Mouse (Mus musculus): ENCODE measurements at regions not wholly inside any gene's neighbourhood (a gene's known extent, or its start where the extent isn't known, plus 50 kb on each side); places are given as distances from the start of the nearest gene placed in this dataset.

DNA sequence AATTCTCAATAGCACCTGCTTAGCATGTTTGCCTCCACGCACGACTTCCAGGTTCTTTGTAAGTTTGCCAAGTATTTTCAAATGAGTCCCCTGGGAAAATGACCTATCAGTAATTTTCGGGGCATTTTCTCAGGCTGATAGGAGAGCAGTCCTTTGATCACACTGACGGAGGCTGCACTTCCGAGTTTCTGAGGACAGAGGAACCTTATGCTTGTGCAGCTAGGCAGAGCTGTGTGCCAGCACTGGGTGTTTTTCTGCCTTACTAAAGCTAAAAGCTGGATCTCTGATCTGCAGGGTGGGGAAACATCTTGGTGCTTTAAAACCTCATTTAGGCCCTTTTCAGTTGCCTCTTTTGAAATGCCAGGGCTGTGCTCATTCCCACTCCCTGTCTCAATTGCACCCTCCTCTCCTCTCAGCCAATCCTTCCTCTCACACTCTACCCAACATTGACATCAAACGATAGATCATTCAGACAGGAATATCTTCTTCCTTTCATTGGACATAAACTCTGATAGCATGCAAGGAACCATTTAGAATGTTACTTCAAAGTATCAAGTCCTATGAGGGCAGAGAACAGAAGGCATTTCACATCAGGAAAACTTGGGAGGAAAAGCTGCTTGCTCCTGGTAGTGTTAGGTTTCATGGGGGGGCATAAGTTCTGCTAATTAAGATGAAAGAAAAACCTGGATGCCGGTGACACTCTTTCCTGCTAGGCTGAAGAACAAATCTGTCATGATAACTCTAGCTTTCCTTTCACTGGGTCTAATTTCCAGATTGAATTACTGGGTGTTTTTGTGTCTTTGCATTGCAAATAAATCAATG is 95.3 kb downstream of the Lurap1l start:
- no peak for DNase-seq (ENCODE audit: low spot score in 2 of 2)

DNA sequence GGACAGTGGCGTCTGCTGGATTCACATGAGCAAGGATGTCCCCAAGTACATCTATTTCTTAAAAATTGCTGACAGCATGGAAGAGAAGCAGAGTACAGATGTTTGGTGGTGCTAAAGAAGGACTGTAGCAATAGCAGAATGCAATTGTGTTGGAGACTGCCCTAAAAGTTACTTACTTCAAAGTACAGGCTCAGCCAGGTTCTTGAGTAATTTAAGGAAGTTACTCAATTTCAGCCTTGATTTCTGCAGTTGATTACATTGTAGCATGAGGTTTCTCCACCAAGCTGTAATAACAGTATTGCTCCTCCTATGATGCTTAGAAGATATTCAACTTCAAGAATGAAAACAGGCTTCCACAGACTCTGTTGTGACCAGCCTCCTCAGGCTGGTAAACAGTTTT is 96.1 kb downstream of the Lurap1l start:
- no peak for DNase-seq (ENCODE audit: low spot score in 2 of 2)

DNA sequence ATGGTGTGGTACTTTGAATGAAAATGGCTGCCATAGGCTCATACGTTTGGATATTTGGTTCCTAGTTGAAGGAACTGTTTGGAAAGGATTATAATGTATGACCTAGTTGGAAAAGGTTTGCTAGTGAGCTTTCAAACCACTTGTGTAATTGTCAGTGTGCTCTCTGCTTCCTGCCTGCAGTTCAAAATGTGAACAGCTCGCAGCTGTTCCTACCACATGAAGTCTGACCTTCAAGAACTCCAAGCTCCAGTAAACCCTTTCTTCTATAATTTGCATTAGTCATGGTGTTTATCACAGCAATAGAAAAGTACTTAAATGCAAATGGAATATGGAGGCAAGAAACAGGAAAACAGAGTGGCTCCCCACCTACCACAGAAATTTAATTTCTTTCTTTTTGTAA is 111.4 kb downstream of the Lurap1l start:
- DNase-seq (ENCODE audit: low spot score in 2 of 2), result no peak

DNA sequence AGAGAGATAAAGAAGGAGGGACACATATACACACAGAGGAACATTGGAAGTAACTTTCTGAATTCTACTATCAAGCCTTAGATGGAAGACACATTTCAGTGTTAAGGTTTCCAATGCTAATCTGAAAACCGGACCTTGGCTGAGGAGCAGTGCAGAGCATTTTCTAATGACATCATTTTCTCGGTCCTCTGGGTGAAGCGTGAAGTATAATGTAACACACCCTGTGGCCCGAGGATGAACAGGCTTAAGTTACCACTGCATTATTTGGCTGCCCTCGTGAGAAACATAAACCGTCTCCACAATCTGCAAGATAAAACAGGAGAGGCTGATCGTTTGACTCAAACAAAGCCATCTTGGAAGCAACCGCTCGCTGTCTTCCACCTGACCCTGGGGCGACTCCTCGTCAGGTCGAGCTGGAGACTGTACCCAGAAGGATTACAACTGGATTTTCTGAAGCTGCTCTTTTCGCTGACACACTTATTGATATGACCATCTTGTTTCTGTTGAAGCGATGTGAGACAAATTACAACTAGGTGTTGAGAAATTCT is 113.1 kb downstream of the Lurap1l start:
- no peak for DNase-seq (ENCODE audit: low spot score in 2 of 2)

DNA sequence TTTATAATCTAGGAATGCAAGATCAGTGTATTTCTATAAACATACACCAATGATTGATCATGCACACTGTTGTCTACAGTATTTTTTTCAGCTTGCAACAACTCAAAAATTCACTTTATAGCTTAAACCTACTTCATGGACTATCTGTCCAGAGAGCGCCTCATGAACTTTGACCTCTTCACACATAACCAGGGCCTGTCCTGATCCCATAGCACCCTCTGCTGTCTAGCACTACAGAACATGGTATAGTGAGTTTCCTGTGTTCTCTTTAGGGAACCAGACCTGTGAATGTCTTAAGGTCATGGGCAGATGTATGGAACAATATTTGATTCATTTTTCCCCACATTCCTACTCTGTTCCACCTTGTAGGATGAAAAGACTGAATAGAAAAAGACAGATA is 117.1 kb downstream of the Lurap1l start:
- no peak for DNase-seq (ENCODE audit: low spot score in 2 of 2)

DNA sequence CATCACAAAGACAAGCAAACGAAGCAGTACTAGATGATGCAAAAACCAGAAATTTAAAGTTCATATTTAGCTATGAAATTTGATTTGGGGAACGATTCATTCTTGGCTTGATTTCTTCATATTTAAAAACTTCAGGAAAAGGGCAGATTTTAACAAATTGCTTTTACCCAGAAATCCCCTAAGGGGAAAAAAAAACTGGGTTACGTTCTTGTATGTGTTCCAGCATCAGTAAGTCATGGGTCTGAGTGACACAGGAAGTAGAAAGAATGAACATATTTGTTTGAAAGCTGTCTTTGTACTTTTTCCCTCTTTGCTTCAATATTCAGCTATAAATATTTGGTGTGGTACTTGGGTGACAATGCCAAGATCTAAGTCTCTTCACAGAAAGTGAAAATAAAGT is 120.2 kb downstream of the Lurap1l start:
- DNase-seq (ENCODE audit: low spot score in 2 of 2), result no peak

DNA sequence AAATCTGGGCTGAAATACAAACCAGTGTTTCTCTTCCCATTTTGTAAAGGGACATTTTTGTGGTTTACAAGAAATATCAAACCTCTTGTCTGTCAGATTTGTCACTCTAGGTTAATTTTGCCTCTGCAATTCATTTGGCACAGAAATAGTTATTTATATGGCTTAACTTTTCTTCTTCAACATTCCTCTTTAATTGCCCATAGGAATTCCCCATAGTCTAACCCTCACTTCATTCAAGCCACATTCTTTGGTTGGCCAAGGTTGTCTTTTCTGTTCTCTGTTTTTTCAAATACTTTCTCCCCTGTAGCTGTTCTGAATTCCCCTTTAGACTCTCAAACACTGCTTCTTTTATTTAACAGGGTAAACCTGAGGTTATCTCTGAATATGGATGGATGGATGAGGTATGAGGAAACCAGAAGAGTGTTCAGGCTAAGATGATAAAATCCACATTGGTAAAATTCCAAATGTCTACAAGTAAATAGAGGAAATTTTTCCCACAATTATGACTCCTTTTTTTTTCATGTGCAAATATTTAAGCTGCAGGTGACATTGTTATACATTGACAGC is 127.0 kb downstream of the Lurap1l start:
- DNase-seq (ENCODE audit: low spot score in 2 of 2), result no peak

DNA sequence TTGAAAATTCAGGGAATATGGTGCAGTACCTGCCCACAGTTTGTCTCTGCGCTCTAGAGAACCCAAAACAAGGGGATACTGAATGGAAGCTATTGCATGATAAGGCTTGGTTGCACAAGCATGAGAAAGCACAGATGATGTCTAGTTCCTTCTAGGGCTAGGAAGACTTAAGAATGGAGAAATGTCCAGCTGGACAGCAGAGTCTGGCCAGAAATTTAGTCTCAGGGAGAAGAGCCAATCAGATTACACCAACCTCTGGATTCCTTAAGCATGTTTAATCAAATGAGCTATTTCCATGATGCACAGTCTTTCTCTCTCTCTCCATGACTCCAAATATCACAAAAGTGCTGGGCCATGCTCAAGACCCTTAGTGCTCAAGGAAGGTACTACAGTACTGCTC is 147.8 kb downstream of the Lurap1l start:
- peak in 1 of 2 experiments; percentile 3 for DNase-seq (ENCODE audit: low spot score in 2 of 2)

DNA sequence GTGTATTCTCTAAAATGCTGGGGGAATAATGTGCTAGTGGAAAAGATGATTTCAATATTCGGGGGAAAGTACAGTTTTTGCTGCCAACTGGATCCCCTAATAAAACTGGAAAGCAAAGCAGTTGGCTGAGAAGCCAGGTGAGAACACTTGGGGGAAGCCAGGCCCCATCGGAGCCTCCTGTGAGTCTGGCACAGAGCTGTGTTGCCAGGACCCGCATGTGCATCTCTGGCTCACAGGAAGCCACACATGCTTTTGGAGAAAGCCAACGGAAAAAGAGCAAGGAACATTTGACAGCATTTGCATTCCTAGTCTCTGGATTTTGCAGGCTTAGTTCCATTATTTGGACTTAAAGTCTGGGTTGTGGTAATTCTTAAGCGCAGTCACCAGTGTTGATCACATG is 148.4 kb downstream of the Lurap1l start:
- no peak for DNase-seq (ENCODE audit: low spot score in 2 of 2)

DNA sequence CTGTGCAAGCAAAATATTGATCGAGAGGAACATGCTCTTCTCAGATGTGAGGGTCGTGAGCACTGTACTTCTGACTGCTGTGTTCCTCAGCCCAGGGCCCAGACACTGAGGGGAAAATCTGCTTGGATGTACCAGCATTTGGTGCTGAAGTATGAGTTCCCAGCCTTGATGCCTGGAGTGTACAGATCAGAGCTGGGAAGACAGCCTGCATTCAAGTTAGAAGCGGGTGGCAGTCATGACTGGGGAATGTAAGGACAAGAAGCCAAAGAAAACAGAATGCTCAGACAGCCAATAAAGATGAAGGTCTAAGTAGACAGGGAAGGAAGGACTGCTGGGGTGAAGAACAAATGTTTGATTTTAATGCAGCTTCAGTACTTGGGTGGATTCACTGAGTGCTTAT is 148.9 kb downstream of the Lurap1l start:
- DNase-seq (ENCODE audit: low spot score in 2 of 2), result no peak

DNA sequence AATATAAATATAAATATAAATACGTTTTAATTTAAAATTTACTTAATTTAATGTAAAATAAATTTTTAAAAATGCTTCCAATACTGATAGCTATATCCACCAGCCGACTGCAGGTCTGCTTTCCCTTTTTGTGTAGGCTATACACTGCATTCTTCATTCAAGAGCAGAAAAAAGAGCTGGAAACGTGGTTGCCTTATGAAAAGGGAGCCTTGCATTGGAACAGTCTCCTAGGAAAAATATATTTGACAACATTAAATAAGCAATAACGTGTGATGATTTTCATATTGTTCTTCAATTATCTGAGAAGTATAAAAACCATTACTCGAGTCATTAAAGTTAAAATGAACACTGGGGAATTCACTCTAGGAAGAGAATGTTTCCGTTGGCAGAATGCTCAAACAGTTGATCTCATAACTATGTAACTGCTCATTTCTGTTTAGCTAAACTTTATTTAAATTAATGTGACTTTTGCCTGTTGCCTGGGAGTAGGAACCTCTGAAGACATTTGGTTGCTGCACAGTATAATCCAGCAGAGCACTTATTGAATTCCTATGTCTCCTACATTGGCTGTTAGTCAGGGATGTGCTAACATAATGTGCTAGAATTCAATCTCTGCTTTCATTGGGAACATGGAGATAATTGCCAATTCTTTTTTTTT is 172.0 kb downstream of the Lurap1l start:
- DNase-seq (ENCODE audit: low spot score in 2 of 2), result no peak

DNA sequence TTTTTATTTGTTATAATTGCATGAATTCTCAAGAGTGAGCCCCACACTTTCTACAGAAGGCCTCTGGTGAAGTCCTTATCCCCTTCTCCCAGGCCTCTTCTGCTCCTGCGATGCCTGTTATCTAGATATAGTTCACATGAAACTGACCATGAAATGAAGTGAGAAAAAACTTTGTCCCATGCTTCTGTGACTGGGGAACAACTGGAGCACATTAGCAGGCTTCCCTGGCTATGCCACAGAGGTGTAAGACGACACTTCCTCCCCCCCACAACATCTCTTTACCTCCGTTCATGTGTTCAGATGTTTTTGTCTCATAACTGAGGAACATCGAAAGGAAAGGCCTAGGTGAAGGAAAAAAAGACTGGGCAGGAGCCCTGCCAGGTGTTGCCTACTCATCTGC is 174.7 kb downstream of the Lurap1l start:
- no peak for DNase-seq (ENCODE audit: low spot score in 2 of 2)

DNA sequence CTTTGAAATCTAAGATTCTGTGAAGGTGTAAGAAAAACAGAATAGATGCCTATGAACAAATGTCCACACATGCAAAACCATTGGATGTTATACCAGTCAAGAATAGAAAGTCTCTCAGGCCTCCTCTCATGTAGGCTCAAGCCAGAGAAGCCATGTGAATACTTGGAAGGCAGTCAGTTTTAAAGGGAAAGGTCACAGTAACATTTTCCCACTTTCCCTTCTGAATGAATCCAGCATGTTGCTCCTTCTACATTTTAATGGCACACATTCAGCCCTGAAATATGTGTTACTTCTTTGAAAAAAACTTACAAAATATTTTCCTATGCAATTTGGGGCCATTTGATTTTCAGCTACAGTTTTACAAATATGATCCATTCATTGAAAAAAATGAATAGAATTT is 186.1 kb downstream of the Lurap1l start:
- no peak for DNase-seq (ENCODE audit: low spot score in 2 of 2)

DNA sequence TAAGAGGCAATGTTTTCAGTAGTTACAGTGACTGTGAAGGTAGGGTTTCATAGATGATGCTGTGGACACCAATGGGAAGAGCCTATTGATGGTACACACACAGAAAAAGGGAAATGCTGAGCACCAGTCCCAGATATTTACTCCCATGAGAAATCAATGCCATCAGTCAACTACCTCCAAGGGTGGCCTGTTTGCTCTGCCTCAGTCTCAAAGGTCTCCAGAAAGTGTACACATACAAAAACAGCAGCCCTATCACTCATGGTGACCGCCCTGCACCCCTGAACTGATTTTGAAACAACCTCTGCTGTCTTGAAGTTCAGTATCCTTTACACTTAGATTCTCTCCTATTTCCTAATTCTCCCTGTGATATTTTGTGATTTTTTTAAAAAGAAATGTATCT is 187.2 kb downstream of the Lurap1l start:
- DNase-seq (ENCODE audit: low spot score in 2 of 2), result no peak

DNA sequence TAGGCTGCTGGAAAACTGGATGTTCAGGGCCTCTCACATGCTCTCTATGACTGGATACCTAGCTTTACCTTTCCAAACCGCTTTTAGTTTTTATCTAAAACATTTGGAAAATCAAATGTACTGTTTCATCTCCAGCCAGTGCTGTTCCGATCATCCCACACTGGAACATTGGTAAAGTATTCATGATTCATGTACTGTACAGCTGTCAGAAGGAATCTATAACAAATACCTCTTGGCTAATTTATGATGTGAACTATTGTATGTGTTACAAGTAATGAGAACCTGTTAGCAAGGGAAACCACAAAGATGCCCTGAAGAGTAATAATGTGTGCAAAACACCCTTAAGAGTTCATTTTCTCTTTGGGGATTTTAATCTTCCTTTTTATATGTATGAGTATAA is 190.6 kb downstream of the Lurap1l start:
- DNase-seq (ENCODE audit: low spot score in 2 of 2), result no peak

DNA sequence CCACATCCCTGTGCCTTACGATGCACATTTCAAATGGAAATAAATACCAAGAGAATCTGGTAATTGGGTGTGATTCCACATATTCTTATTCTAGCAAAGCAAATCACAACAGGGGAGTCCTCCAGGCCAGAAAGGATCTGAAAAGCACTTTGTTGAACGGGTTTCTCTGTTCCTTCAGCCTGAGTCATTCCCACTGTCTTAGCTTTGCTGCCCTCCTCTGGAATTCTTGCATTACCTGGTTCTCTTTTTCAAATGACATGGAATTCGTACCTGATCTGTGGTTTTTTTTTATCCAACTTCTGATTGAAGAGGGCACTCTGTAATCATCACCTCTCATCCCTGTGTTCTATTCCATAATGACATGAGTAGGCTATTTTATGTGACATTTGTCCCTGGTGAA is 200.9 kb downstream of the Lurap1l start:
- DNase-seq (ENCODE audit: low spot score in 2 of 2), result no peak

DNA sequence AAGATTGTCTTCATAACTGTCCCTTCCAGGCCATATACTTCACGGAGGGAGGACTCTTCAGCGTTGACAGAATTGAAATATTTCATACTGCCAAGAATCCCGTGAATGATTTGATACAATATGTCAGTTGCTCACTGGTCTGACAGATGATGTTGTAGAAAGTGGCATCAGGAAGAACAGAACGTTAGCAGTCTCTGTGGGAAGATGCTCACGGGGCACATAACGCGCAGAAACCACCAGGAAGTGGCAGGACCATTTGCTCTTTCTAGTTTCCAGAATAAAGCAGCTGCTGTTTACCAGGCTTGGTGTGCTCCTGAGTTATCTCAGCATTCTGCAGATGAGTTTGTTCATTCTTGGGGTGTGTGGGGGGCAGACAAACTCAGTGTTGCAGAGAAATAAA is 206.0 kb downstream of the Lurap1l start:
- DNase-seq (ENCODE audit: low spot score in 2 of 2), result no peak

DNA sequence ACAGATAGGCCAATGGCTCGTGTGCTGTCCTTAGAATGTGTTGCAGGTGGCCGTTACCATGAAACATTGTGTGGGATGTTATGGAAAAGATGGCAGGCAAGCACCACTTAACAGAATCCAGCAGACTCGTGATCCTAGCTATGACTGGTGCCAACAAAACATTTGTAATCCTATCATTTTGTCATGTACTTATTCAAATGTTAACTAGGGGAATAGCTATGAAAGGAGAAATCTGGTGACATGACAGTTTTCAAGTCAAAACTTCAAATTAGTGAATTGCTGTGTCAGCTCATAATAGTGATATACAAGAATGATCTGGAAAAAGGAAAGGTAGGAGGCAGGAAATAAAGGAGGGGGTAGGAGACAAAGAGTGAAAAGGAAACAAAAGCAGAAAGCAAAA is 213.7 kb downstream of the Lurap1l start:
- no peak for DNase-seq (ENCODE audit: low spot score in 2 of 2)

DNA sequence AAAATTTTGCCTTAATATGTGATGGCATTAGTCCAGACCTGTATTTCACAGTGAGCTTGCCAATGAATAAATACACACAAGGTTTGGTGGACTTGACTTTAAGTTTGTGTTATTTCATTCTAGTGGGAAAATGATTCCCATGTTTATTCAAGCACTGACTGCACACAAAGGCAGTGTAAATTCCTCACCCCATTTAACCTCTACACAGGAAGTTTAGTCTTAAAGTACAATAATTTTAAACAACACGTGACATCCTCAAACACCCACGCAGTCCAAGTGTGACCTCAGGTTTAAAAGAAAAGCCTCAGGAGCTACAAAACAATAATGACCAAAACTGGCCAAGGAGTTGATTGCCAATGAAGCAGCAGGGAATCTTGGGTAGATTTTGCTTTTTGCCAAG is 219.4 kb downstream of the Lurap1l start:
- no peak for DNase-seq (ENCODE audit: low spot score in 2 of 2)

DNA sequence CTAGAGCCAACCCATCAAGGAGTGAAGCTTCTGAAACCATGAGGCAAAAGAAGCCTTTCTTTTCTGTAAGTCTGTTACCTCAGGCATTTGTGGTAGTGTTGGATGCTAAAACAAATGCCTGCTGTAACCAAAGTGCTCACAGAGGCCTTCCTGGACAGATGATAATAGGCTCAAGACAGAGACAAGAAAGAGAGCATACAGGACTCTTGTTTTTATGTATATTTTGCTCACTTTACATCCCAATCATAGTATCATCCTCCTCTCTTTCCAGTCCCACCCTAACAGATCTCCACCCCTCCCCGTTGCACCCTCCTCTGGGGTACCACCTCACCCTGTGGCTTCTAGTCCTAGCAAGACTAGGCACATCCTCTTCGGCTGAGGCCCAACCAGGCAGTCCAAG is 262.7 kb downstream of the Lurap1l start:
- no peak for DNase-seq (ENCODE audit: low spot score in 2 of 2)

DNA sequence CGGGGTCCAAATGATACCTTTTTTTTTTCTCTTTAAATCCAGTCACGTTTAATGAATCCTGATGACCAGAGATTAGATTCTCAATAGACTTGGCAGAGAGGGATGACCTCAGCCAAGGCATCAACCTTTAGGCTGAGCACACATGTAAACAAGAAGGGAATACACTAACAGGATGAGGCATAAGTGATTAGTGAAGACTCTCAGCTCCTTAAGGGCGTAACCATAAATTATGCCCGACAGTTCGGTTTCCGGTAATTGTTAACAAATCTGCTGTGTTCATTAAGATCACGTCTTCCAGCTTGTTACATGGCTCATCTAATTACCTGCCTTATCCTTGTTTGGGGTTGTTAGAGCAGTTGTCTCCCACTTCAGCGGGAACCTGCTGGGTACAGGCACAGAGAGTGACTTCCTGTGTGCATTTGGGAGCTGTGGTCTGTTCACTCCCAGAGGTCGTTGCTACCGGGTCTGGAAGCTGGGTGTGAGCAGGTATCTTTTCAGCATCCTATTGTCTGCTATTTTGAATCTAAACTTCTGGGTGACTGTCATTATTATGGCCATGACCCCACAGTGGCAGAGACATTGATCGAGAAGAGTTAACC is 265.1 kb downstream of the Mpdz start:
- DNase-seq (ENCODE audit: low spot score in 2 of 2), result no peak

DNA sequence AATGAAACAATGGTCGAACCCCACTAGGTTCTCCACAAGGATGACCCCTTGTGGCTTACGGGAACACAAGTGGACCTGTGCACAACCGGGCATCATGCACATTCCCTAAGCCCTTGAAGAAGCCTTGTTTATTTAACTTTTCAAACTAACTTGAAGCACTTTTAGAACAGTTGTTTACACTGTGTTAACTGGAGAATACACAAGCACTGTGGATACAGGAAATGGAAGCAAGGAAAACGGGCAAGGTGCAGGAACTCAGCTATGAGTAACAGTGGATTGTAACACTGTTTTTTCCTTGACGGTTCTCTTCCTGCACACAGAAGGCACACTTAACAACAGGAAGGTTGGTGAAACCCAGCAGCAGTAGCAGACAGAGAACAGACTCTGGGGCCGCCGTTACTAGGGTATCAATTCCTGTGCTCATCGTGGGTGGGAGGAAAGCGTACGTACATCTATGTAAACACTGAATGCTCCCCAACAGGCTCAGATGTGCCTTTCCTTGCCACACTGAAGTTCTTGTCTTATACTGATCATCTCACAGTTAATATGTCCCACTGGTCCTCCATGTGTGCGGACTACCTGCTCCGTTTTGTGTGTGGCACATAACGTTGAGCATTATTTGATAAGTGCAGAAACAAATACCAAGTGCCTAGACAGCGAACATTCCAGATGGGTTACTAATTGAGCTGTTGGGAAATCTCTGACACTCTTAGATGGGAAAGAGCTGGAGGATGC is 264.4 kb downstream of the Mpdz start:
- DNase-seq (ENCODE audit: low spot score in 2 of 2), result no peak
